Mouse (Mus musculus): ENCODE measurements around the gene Rere. TPM values are rescaled to one million over a fixed set of nuclear protein-coding genes. Genes with fewer than 3 reads are reported as not detected.

The Rere gene
- polyA plus RNA-seq, 1 experiment from 2014 or later: 16.0 TPM

DNA sequence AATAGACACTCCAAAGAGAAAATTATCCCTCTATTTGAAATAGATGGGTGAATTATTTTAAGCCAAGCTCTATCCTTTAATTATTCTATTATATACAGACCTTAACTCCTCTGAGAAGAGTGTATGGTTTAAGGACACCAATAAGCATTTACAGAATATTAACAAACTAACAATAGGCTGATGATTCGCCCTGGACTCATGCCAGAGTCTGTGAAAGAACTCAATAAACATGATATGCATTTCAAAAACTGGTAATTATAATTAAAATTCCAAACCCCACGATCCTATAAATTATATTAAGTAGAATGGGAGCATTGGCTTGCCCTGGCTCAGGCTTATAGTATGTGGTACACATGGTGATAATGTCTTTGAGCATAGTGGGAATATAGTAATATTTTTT lies 1.4 kb upstream of the Rere start:
- peaks cover 9% of the 10 kb centered on the region; the same call in 1 of the 2 replicates for H3K4me1 ChIP-seq (ENCODE audit: insufficient read depth, low read depth, low read length)
- DNase-seq (ENCODE audit: low spot score): no peak
- no peak for TF ChIP-seq EP300 (IDR thresholded peaks at IDR 0.05)
- TF ChIP-seq CTCF (IDR thresholded peaks at IDR 0.05): no peak

DNA sequence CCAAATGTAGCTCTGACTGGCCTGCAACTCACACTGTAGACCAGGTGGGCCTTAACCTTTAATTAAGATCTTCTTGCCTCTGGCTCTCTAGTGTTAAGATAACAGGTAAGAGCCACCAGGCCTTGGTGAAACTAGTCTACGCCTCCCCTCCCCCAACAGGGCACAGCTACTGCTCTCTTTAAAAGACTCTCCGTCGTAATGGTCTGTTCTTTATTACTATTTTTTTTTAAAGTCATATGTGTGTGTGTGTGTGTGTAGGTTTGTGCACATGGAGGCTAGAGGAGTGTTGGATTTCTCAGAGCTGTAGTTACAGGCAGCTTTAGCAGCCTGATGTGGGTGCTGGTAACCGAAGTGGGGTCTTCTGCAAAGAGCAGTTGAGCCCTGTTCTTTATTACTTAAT lies 987 bp upstream of the Rere start:
- Histone ChIP-seq H3K4me2 (replicated peaks; ENCODE audit: low read depth, low read length) (peak overlapping the region; percentile 52; the same call in 1 of the 2 replicates), H3K4me1 (ENCODE audit: insufficient read depth, low read depth, low read length) (peaks cover 9% of the 10 kb centered on the region; the same call in 1 of the 2 replicates), H3K27ac (ENCODE audit: low read length) (peak overlapping the region; percentile 97), H3K27me3 (replicated peaks; ENCODE audit: insufficient read depth, low read length) (no peaks in the 10 kb centered on the region), H3K9me3 (ENCODE audit: low read length) (no peaks in the 10 kb centered on the region), H3K36me3 (ENCODE audit: insufficient read depth, low read length) (no peaks in the 10 kb centered on the region), H3K4me3 (ENCODE audit: low read depth, low read length) (peak overlapping the region; percentile 93; the same call in 1 of the 2 replicates), H3K9ac (replicated peaks; ENCODE audit: low read depth) (no peak overlapping the region)
- DNase-seq (ENCODE audit: low spot score) (no peak), ATAC-seq (no peak)
- WGBS: 44% methylated on average over 4 of the region's 4 CpGs
- TF ChIP-seq EP300 (IDR thresholded peaks at IDR 0.05) (no peak), CTCF (IDR thresholded peaks at IDR 0.05) (no peak)

More for the DNA sequence above, 1.4 kb upstream of the Rere start:
- Histone ChIP-seq H3K27ac (ENCODE audit: low read length) (no peak overlapping the region), H3K27me3 (replicated peaks; ENCODE audit: insufficient read depth, low read length) (no peaks in the 10 kb centered on the region), H3K4me2 (replicated peaks; ENCODE audit: low read depth, low read length) (no peak overlapping the region), H3K9me3 (ENCODE audit: low read length) (no peaks in the 10 kb centered on the region), H3K9ac (replicated peaks; ENCODE audit: low read depth) (no peak overlapping the region), H3K36me3 (ENCODE audit: insufficient read depth, low read length) (no peaks in the 10 kb centered on the region), H3K4me3 (ENCODE audit: low read depth, low read length) (no peak overlapping the region)
- 47% methylated on average over 2 of the region's 2 CpGs for WGBS
- no peak for ATAC-seq

DNA sequence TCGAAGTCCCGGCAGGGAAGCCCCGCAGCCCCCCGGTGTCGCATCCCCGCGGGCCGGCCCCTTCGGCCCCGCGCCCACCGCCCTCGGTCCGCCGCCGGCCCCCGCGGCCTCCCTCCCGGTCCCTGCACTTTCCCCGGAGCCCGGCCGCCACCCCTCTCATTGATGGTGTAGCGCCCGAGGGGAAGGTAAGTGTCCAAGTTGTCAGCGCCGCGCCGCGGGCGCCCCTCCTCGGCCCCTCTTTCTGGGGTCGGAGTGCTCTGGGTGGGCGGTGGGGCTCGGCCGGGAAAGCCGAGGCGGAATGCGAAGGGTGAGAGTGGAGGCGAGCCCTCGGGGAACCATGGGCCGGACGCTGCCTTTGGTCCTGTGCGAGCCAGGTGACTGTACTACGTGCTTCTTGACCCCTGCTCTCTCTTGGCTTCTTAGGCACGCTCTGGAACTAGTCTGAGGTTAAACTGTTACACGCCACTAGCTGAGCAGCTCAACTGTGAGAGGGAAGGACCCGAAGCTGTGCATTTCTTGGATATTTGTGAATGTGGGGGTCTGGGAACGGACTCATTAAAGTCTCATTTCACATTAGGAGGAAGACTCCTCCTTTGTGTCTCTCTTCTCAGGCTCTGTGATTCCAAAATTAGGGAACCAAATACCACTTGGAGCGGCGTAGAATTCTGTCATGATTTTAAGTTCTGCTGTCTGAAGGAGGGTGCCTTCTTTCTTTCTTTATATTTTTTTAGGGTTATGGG lies 615 bp downstream of the Rere start:
- no peaks in the 10 kb centered on the region for H3K27me3 ChIP-seq (replicated peaks; ENCODE audit: insufficient read depth, low read length)
- no peaks in the 10 kb centered on the region for H3K36me3 ChIP-seq (ENCODE audit: insufficient read depth, low read length)
- H3K4me3 ChIP-seq (ENCODE audit: low read depth, low read length): peak overlapping the region; percentile 93
- H3K4me1 ChIP-seq (ENCODE audit: insufficient read depth, low read depth, low read length): peaks cover 9% of the 10 kb centered on the region; the same call in 1 of the 2 replicates
- peak; percentile 27 for ATAC-seq
- no peaks in the 10 kb centered on the region for H3K9me3 ChIP-seq (ENCODE audit: low read length)
- peak overlapping the region; percentile 73 for H3K4me2 ChIP-seq (replicated peaks; ENCODE audit: low read depth, low read length)
- peak overlapping the region; percentile 93 for H3K9ac ChIP-seq (replicated peaks; ENCODE audit: low read depth)
- H3K27ac ChIP-seq (ENCODE audit: low read length): peak overlapping the region; percentile 96
- peak; percentile 68 for DNase-seq (ENCODE audit: low spot score)
- no peak for TF ChIP-seq EP300 (IDR thresholded peaks at IDR 0.05)
- TF ChIP-seq CTCF (IDR thresholded peaks at IDR 0.05): no peak
- 1% methylated on average over 44 of the region's 50 CpGs for WGBS

DNA sequence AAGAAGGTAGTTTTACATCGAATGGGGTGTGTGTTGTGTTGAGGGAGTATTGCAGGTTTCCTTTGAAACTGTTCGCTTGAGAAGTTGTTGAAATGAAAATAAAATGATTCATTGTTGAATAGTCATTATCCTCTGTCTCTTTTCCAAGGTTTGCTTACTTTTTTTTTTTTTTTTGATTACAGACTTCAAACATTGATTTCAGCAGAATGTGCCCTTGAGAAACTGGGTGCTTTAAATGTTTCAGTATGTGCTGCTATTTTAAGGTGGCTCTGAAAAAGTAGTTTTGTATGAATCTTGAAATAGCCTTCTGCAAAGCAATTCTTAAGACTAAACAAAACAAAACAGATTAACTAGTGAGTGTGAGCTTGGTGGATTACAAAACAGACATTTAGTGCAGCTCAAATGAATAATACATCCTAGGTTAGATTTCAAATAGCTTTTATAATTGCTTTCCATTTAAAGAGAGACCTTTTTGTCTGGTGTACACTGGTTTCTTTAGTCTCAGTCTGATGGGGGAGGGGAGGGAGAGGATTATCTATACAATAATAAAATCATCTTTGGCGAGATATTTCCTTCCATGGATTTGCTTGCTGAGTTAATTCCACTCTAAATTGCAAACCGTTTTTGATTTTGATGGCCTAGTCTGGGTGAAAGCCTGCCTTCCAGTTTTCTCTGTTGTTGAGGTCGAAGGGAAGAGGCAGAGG lies 1.3 kb downstream of the Rere start:
- H3K4me2 ChIP-seq (replicated peaks; ENCODE audit: low read depth, low read length): peak overlapping the region; percentile 73
- H3K36me3 ChIP-seq (ENCODE audit: insufficient read depth, low read length): no peaks in the 10 kb centered on the region
- peak overlapping the region; percentile 96 for H3K27ac ChIP-seq (ENCODE audit: low read length)
- WGBS: 13% methylated on average over 5 of the region's 5 CpGs
- peak overlapping the region; percentile 93 for H3K4me3 ChIP-seq (ENCODE audit: low read depth, low read length)
- no peaks in the 10 kb centered on the region for H3K9me3 ChIP-seq (ENCODE audit: low read length)
- no peak for TF ChIP-seq EP300 (IDR thresholded peaks at IDR 0.05)
- no peak for TF ChIP-seq CTCF (IDR thresholded peaks at IDR 0.05)
- DNase-seq (ENCODE audit: low spot score): no peak
- peaks cover 9% of the 10 kb centered on the region; the same call in 1 of the 2 replicates for H3K4me1 ChIP-seq (ENCODE audit: insufficient read depth, low read depth, low read length)
- H3K9ac ChIP-seq (replicated peaks; ENCODE audit: low read depth): peak overlapping the region; percentile 93
- H3K27me3 ChIP-seq (replicated peaks; ENCODE audit: insufficient read depth, low read length): no peaks in the 10 kb centered on the region
- no peak for ATAC-seq

DNA sequence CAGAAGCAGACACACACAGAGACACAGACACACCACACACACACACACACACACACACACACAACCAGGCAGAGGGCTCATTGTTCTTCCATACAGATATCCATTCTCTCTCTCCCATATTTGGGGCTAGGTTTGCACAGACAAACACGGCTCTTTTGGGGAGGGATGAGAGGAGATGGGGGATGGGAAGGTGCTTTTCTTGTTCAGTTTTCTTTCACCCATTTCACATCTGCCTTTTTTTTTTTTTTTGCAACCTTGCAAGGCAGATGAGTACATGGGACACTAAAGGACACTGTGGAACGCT lies 1.8 kb downstream of the Rere start:
- Histone ChIP-seq H3K4me2 (replicated peaks; ENCODE audit: low read depth, low read length) (peak overlapping the region; percentile 73), H3K36me3 (ENCODE audit: insufficient read depth, low read length) (no peaks in the 10 kb centered on the region), H3K9me3 (ENCODE audit: low read length) (no peaks in the 10 kb centered on the region), H3K4me3 (ENCODE audit: low read depth, low read length) (no peak overlapping the region), H3K4me1 (ENCODE audit: insufficient read depth, low read depth, low read length) (peaks cover 9% of the 10 kb centered on the region; the same call in 1 of the 2 replicates), H3K9ac (replicated peaks; ENCODE audit: low read depth) (no peak overlapping the region), H3K27me3 (replicated peaks; ENCODE audit: insufficient read depth, low read length) (no peaks in the 10 kb centered on the region), H3K27ac (ENCODE audit: low read length) (no peak overlapping the region)
- 39% methylated on average over 2 of the region's 2 CpGs for WGBS
- DNase-seq (ENCODE audit: low spot score) (no peak), ATAC-seq (no peak)
- no peak for TF ChIP-seq EP300 (IDR thresholded peaks at IDR 0.05)
- no peak for TF ChIP-seq CTCF (IDR thresholded peaks at IDR 0.05)

DNA sequence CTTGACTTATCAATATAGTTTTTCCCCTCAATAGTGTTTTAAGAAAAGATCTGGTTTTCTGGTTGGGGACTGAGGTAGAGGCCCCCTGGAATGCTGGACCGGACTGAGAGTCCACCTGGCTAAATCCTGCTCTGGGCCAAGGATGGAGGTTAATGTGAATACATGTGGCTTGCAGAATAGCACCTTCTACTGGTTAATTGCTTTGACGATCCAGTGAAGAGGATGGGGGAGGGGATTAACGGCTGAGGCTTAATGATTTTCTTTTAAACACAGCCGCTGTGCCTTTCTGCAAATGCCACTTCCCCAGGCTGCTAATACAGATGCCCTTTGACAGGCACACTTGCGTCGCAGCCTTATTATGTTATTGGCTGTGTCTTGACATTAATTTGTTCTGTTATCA lies 2.5 kb downstream of the Rere start:
- TF ChIP-seq EP300 (IDR thresholded peaks at IDR 0.05) (no peak), CTCF (IDR thresholded peaks at IDR 0.05) (peak; percentile 54)
- H3K4me1 ChIP-seq (ENCODE audit: insufficient read depth, low read depth, low read length): peaks cover 9% of the 10 kb centered on the region; the same call in 1 of the 2 replicates
- ATAC-seq (no peak), DNase-seq (ENCODE audit: low spot score) (peak; percentile 32)
- 14% methylated on average over 6 of the region's 6 CpGs for WGBS
- H3K27ac ChIP-seq (ENCODE audit: low read length): no peak overlapping the region
- no peaks in the 10 kb centered on the region for H3K9me3 ChIP-seq (ENCODE audit: low read length)
- no peak overlapping the region for H3K4me3 ChIP-seq (ENCODE audit: low read depth, low read length)
- H3K27me3 ChIP-seq (replicated peaks; ENCODE audit: insufficient read depth, low read length): no peaks in the 10 kb centered on the region
- H3K4me2 ChIP-seq (replicated peaks; ENCODE audit: low read depth, low read length): no peak overlapping the region
- no peaks in the 10 kb centered on the region for H3K36me3 ChIP-seq (ENCODE audit: insufficient read depth, low read length)
- H3K9ac ChIP-seq (replicated peaks; ENCODE audit: low read depth): no peak overlapping the region

Measured in lung, postnatal 0 days (tissue).